Mouse (Mus musculus) lung, postnatal 0 days (tissue): ENCODE data around the gene Midn.

ENCODE experiments used
- CTCF ChIP-seq: IDR thresholded peaks from 2 replicates; pipeline ENCODE4 v1.5.1; 2016; ENCODE audit warnings: antibody characterized with exemption, mild to moderate bottlenecking
- EP300 ChIP-seq: IDR thresholded peaks from 2 replicates; pipeline ENCODE4 v1.6.1; 2016; ENCODE audit warnings: antibody characterized with exemption, mild to moderate bottlenecking, control low read depth

GRCm38 (mm10) chr10:80144864-80145838, 2.9 kb upstream of the Midn start:
- peak; percentile 94 for TF ChIP-seq CTCF
- TF ChIP-seq EP300, result no peak
